Mouse (Mus musculus): ENCODE data around the gene St6galnac4. TPM values are rescaled to one million over a fixed set of nuclear protein-coding genes. Genes with fewer than 3 reads are reported as not detected.
A peak's percentile ranks its signal among the peaks of the same experiment; 100 is the strongest.

St6galnac4 gene
- polyA plus RNA-seq, 1 experiment = 9.4 TPM

GRCm38 (mm10) chr2:32608141-32608777, 21.4 kb downstream of the St6galnac4 start:
- H3K27ac ChIP-seq (ENCODE audit: insufficient read depth, low read length) = 0 out of 2 replicates have a peak overlapping the region, but pooled peaks have one; percentile 7
- H3K4me3 ChIP-seq (ENCODE audit: low read depth, low read length) = peak overlapping the region; percentile 73
- peaks cover 7% of the 10 kb centered on the region for H3K4me1 ChIP-seq (ENCODE audit: control insufficient read depth, insufficient read depth, low read length)
- peak overlapping the region; percentile 73; the same call in 1 of the 2 replicates for H3K9ac ChIP-seq (ENCODE audit: low read depth, poor library complexity, severe bottlenecking)
- H3K36me3 ChIP-seq (ENCODE audit: control insufficient read depth, insufficient read depth, low read length, poor library complexity, severe bottlenecking) = 0 out of 2 replicates have a peak, but pooled peaks cover 2% of the 10 kb centered on the region
- TF ChIP-seq CTCF (IDR thresholded peaks at IDR 0.05; ENCODE audit: low read depth, low read length) = no peak
- no peak for TF ChIP-seq EP300 (IDR thresholded peaks at IDR 0.05; ENCODE audit: insufficient read depth, low read depth, low read length)
- no peak for TF ChIP-seq POLR2A (IDR thresholded peaks at IDR 0.05; ENCODE audit: insufficient read depth, low read length)
- no peaks in the 10 kb centered on the region for H3K9me3 ChIP-seq (replicated peaks; ENCODE audit: control insufficient read depth, insufficient read depth, low read length, poor library complexity, severe bottlenecking)
- H3K27me3 ChIP-seq (ENCODE audit: control insufficient read depth, insufficient read depth, low read length, poor library complexity, severe bottlenecking) = no peaks in the 10 kb centered on the region

DNA sequence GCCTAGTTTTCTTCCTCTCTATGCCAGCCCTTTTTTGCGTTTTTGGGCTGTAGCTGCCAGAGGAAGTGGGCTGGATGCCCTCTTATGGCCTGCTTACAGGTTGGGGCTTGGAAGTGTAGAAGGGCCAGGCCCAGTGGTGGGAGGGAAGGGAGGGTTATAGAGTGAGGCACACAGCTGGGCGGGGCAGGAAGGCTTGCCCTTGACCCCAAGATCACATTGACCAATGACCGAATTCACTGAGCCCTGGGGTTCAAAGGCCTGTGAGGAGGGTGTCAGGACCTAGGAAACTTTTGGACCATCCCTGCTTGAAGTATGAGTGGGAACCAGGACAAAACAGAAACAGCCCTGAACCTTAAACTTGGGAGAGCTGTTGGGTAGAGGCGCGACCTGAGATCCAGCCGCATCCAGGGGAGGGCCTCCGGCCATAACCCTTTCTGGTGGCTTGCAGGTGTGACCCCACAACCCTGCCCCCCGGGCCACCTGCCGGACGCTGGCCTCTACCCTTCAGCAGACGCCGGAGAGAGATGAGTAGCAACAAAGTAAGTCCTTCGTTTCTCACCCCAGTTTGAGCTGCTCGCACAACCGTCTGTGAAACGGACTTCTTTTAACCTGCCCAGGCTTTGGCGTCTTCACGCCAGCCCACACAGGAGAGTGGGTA, 22.0 kb downstream of the St6galnac4 start:
- Histone ChIP-seq H3K4me1 (ENCODE audit: control insufficient read depth, insufficient read depth, low read length) (peaks cover 7% of the 10 kb centered on the region), H3K27me3 (ENCODE audit: control insufficient read depth, insufficient read depth, low read length, poor library complexity, severe bottlenecking) (no peaks in the 10 kb centered on the region), H3K27ac (ENCODE audit: insufficient read depth, low read length) (0 out of 2 replicates have a peak overlapping the region, but pooled peaks have one; percentile 7), H3K36me3 (ENCODE audit: control insufficient read depth, insufficient read depth, low read length, poor library complexity, severe bottlenecking) (0 out of 2 replicates have a peak, but pooled peaks cover 2% of the 10 kb centered on the region), H3K9ac (ENCODE audit: low read depth, poor library complexity, severe bottlenecking) (peak overlapping the region; percentile 20; the same call in 1 of the 2 replicates), H3K9me3 (replicated peaks; ENCODE audit: control insufficient read depth, insufficient read depth, low read length, poor library complexity, severe bottlenecking) (no peaks in the 10 kb centered on the region), H3K4me3 (ENCODE audit: low read depth, low read length) (peak overlapping the region; percentile 73)
- TF ChIP-seq EP300 (IDR thresholded peaks at IDR 0.05; ENCODE audit: insufficient read depth, low read depth, low read length) = 0 out of 2 replicates have a peak, but pooled peaks have one; percentile 24
- TF ChIP-seq POLR2A (IDR thresholded peaks at IDR 0.05; ENCODE audit: insufficient read depth, low read length) = no peak
- no peak for TF ChIP-seq CTCF (IDR thresholded peaks at IDR 0.05; ENCODE audit: low read depth, low read length)

DNA sequence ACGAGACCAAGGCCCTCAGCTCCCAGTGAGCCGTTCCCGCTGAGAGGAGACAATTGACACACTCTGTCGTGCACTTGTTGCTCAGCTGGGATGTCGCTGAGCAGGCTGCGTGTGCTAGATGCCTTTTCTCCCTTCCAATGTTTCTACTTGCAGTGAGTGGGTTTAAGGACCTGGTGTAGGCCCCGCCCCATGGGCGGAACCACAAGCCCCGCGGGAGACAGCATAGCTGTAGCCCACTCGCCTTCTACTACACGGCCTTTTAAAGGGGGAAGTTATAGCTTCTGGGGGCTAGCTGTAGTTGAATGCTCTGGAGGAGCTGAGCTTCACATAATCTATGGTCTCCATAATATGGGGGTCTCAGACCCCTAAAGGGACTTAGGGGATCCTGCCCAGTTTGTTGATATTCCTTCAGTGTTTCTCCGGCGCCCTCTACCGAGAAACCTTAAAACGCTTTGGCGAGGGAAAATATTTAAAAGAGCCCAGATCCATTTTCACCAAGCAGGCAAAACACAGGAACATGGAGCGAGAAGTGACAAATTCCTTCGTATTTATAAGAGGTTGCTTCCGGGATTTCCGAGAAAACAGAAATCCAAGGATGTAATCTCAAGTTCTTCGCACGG, 23.8 kb downstream of the St6galnac4 start:
- Histone ChIP-seq H3K9me3 (replicated peaks; ENCODE audit: control insufficient read depth, insufficient read depth, low read length, poor library complexity, severe bottlenecking) (no peaks in the 10 kb centered on the region), H3K4me1 (ENCODE audit: control insufficient read depth, insufficient read depth, low read length) (peaks cover 7% of the 10 kb centered on the region), H3K27me3 (ENCODE audit: control insufficient read depth, insufficient read depth, low read length, poor library complexity, severe bottlenecking) (no peaks in the 10 kb centered on the region), H3K36me3 (ENCODE audit: control insufficient read depth, insufficient read depth, low read length, poor library complexity, severe bottlenecking) (peaks cover 10% of the 10 kb centered on the region; the same call in 1 of the 2 replicates), H3K4me3 (ENCODE audit: low read depth, low read length) (peak overlapping the region; percentile 22; the same call in 1 of the 2 replicates), H3K9ac (ENCODE audit: low read depth, poor library complexity, severe bottlenecking) (no peak overlapping the region), H3K27ac (ENCODE audit: insufficient read depth, low read length) (no peak overlapping the region)
- no peak for TF ChIP-seq CTCF (IDR thresholded peaks at IDR 0.05; ENCODE audit: low read depth, low read length)
- TF ChIP-seq EP300 (IDR thresholded peaks at IDR 0.05; ENCODE audit: insufficient read depth, low read depth, low read length) = no peak
- TF ChIP-seq POLR2A (IDR thresholded peaks at IDR 0.05; ENCODE audit: insufficient read depth, low read length) = no peak

GRCm38 (mm10) chr2:32612274-32612673, 25.4 kb downstream of the St6galnac4 start:
- Histone ChIP-seq H3K4me3 (ENCODE audit: low read depth, low read length) (peak overlapping the region; percentile 31), H3K4me1 (ENCODE audit: control insufficient read depth, insufficient read depth, low read length) (peaks cover 7% of the 10 kb centered on the region), H3K27ac (ENCODE audit: insufficient read depth, low read length) (no peak overlapping the region), H3K9me3 (replicated peaks; ENCODE audit: control insufficient read depth, insufficient read depth, low read length, poor library complexity, severe bottlenecking) (no peaks in the 10 kb centered on the region), H3K36me3 (ENCODE audit: control insufficient read depth, insufficient read depth, low read length, poor library complexity, severe bottlenecking) (peaks cover 11% of the 10 kb centered on the region; the same call in 1 of the 2 replicates), H3K27me3 (ENCODE audit: control insufficient read depth, insufficient read depth, low read length, poor library complexity, severe bottlenecking) (no peaks in the 10 kb centered on the region), H3K9ac (ENCODE audit: low read depth, poor library complexity, severe bottlenecking) (no peak overlapping the region)
- TF ChIP-seq CTCF (IDR thresholded peaks at IDR 0.05; ENCODE audit: low read depth, low read length) (no peak), POLR2A (IDR thresholded peaks at IDR 0.05; ENCODE audit: insufficient read depth, low read length) (no peak), EP300 (IDR thresholded peaks at IDR 0.05; ENCODE audit: insufficient read depth, low read depth, low read length) (no peak)

DNA sequence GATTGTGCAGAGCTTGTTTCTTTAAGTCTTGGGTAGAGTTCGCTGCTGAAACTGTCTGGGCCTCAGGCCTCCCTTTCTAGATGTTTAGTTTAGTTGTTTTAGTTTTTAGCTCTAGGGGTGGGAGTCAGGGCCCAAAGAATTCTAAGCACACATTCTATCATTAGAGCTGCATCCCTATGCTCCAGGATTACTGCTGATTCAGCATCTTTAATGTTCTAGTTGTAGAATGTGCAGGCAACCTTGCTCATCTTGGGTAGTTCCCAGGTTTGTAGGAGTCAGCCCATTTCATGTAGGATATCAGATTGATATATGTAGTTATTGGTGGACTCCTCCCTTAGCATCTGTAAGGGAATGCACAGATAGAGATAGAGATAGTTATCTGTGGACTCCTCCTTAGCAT, 30.2 kb downstream of the St6galnac4 start:
- no peak for TF ChIP-seq POLR2A (IDR thresholded peaks at IDR 0.05; ENCODE audit: insufficient read depth, low read length)
- TF ChIP-seq CTCF (IDR thresholded peaks at IDR 0.05; ENCODE audit: low read depth, low read length) = no peak
- TF ChIP-seq EP300 (IDR thresholded peaks at IDR 0.05; ENCODE audit: insufficient read depth, low read depth, low read length) = no peak
- Histone ChIP-seq H3K27ac (ENCODE audit: insufficient read depth, low read length) (no peak overlapping the region), H3K9ac (ENCODE audit: low read depth, poor library complexity, severe bottlenecking) (no peak overlapping the region), H3K36me3 (ENCODE audit: control insufficient read depth, insufficient read depth, low read length, poor library complexity, severe bottlenecking) (peaks cover 11% of the 10 kb centered on the region; the same call in 1 of the 2 replicates), H3K4me3 (ENCODE audit: low read depth, low read length) (no peak overlapping the region), H3K27me3 (ENCODE audit: control insufficient read depth, insufficient read depth, low read length, poor library complexity, severe bottlenecking) (no peaks in the 10 kb centered on the region), H3K9me3 (replicated peaks; ENCODE audit: control insufficient read depth, insufficient read depth, low read length, poor library complexity, severe bottlenecking) (no peaks in the 10 kb centered on the region), H3K4me1 (ENCODE audit: control insufficient read depth, insufficient read depth, low read length) (peaks cover 3% of the 10 kb centered on the region)
